Mouse (Mus musculus) thymus, adult 2 months (tissue): Measurements from ENCODE around the gene Slc25a21. TPM values are rescaled to one million over a fixed set of nuclear protein-coding genes. Genes with fewer than 3 reads are reported as not detected.

ENCODE experiments used
- DNase-seq: peaks from one replicate; pipeline ENCODE4 v3.0.0; 2021
- H3K27ac ChIP-seq: fragments of 200-500 bp; 2 replicates; pipeline ENCODE4 v1.5.1; 2012; ENCODE audit warnings: low read length, control low read depth; ENCODE audit not compliant: control insufficient read depth, insufficient read depth
- H3K27me3 ChIP-seq: fragments of 200-500 bp; 2 replicates; pipeline ENCODE4 v1.6.1; 2012; ENCODE audit warnings: mild to moderate bottlenecking, low read length, moderate library complexity, mixed read lengths; ENCODE audit not compliant: control insufficient read depth, insufficient read depth
- H3K36me3 ChIP-seq: fragments of 200-500 bp; 2 replicates; pipeline ENCODE4 v1.6.1; 2012; ENCODE audit warnings: mild to moderate bottlenecking, low read length, moderate library complexity; ENCODE audit not compliant: control insufficient read depth, insufficient read depth
- H3K4me1 ChIP-seq: fragments of 200-500 bp; replicated peaks from 2 replicates; pipeline ENCODE4 v1.6.1; 2012; ENCODE audit warnings: low read length; ENCODE audit not compliant: control insufficient read depth, insufficient read depth
- H3K4me3 ChIP-seq: fragments of 200-500 bp; 2 replicates; pipeline ENCODE4 v1.5.1; 2012; ENCODE audit warnings: mild to moderate bottlenecking, low read length, control low read depth, moderate library complexity; ENCODE audit not compliant: control insufficient read depth, insufficient read depth
- CTCF ChIP-seq: fragments of 200-500 bp; IDR thresholded peaks from 2 replicates; pipeline ENCODE4 v1.5.1; 2012; ENCODE audit warnings: mild to moderate bottlenecking, control low read depth, low read length, moderate library complexity, borderline replicate concordance; ENCODE audit not compliant: control insufficient read depth, poor library complexity, insufficient read depth; ENCODE audit errors: extremely low read depth
- POLR2A ChIP-seq: fragments of 200-500 bp; IDR thresholded peaks from 2 replicates; pipeline ENCODE4 v1.6.1; 2012; ENCODE audit warnings: mild to moderate bottlenecking, low read length, control low read depth, moderate library complexity; ENCODE audit not compliant: control insufficient read depth, poor library complexity, insufficient read depth; ENCODE audit errors: extremely low read depth
- WGBS: fragments of 180-500 bp; shearing (Covaris S2); methylation state at CpG from one replicate; pipeline ENCODE4 v1.1.7; 2018; 5-methylcytosine and 5-hydroxymethylcytosine counted together
- polyA plus RNA-seq: library from polyadenylated mRNA; depleted of rRNA; stranded (reverse); fragments of >200 nt; gene quantifications from 2 replicates; pipeline ENCODE4 v1.2.3, GENCODE M21; 2012

Slc25a21 gene
- polyA plus RNA-seq, 1 experiment = 0.03 TPM

- H3K27ac ChIP-seq = no peak overlapping the region
- 75% methylated on average over 7 of the region's 7 CpGs for WGBS
- H3K4me3 ChIP-seq = no peak overlapping the region
Measured at GRCm38 (mm10) chr12:56905222-56905621, 292.1 kb downstream of the Slc25a21 start.

GRCm38 (mm10) chr12:56902774-56903456, 294.4 kb downstream of the Slc25a21 start:
- no peaks in the 10 kb centered on the region for H3K36me3 ChIP-seq
- WGBS = 68% methylated on average over 8 of the region's 8 CpGs
- H3K4me1 ChIP-seq = no peaks in the 10 kb centered on the region
- TF ChIP-seq CTCF = no peak
- TF ChIP-seq POLR2A = no peak
- H3K4me3 ChIP-seq = no peak overlapping the region
- no peak overlapping the region for H3K27ac ChIP-seq
- DNase-seq = no peak
- no peaks in the 10 kb centered on the region for H3K27me3 ChIP-seq

More at GRCm38 (mm10) chr12:56905222-56905621, 292.1 kb downstream of the Slc25a21 start:
- Histone ChIP-seq H3K27me3 (no peaks in the 10 kb centered on the region), H3K36me3 (no peaks in the 10 kb centered on the region), H3K4me1 (no peaks in the 10 kb centered on the region)
- TF ChIP-seq POLR2A (no peak), CTCF (no peak)
- DNase-seq = no peak

- no peak overlapping the region for H3K27ac ChIP-seq
- DNase-seq = no peak
- no peak for TF ChIP-seq POLR2A
- TF ChIP-seq CTCF = no peak
- H3K4me3 ChIP-seq = no peak overlapping the region
- WGBS = 88% methylated on average over 8 of the region's 8 CpGs
- H3K27me3 ChIP-seq = no peaks in the 10 kb centered on the region
- no peaks in the 10 kb centered on the region for H3K36me3 ChIP-seq
- no peaks in the 10 kb centered on the region for H3K4me1 ChIP-seq
Measured at GRCm38 (mm10) chr12:56897976-56898375, 299.3 kb downstream of the Slc25a21 start.

GRCm38 (mm10) chr12:56897221-56897937, 299.9 kb downstream of the Slc25a21 start:
- Histone ChIP-seq H3K27me3 (no peaks in the 10 kb centered on the region), H3K4me3 (no peak overlapping the region), H3K27ac (no peak overlapping the region), H3K36me3 (no peaks in the 10 kb centered on the region), H3K4me1 (no peaks in the 10 kb centered on the region)
- TF ChIP-seq CTCF (no peak), POLR2A (no peak)
- no peak for DNase-seq
- 92% methylated on average over 8 of the region's 8 CpGs for WGBS

GRCm38 (mm10) chr12:56894963-56895362, 302.3 kb downstream of the Slc25a21 start:
- DNase-seq = no peak
- 86% methylated on average over 5 of the region's 5 CpGs for WGBS
- Histone ChIP-seq H3K27me3 (no peaks in the 10 kb centered on the region), H3K27ac (no peak overlapping the region), H3K4me1 (no peaks in the 10 kb centered on the region), H3K36me3 (no peaks in the 10 kb centered on the region), H3K4me3 (no peak overlapping the region)
- TF ChIP-seq POLR2A = no peak
- TF ChIP-seq CTCF = no peak

GRCm38 (mm10) chr12:56890891-56891726, 306.2 kb downstream of the Slc25a21 start:
- no peak for DNase-seq
- Histone ChIP-seq H3K36me3 (no peaks in the 10 kb centered on the region), H3K4me3 (no peak overlapping the region), H3K4me1 (no peaks in the 10 kb centered on the region), H3K27ac (no peak overlapping the region), H3K27me3 (no peaks in the 10 kb centered on the region)
- WGBS = 60% methylated on average over 6 of the region's 6 CpGs
- TF ChIP-seq CTCF = no peak
- no peak for TF ChIP-seq POLR2A
